Mouse (Mus musculus) forebrain, embryonic 11.5 days (tissue): ENCODE results near the gene Gad2. TPM values are rescaled to one million over a fixed set of nuclear protein-coding genes. Genes with fewer than 3 reads are reported as not detected.
A peak's percentile ranks its signal among the peaks of the same experiment; 100 is the strongest.
"Not testable (repeated sequence)": the region's sequence is repeated elsewhere in the genome, so short reads cannot be mapped to it uniquely, and the experiment has no call there.

Source experiments
- ATAC-seq: fragments of 200-750 bp; cut with Nextera tagmentation; replicated peaks from 2 replicates; pipeline ENCODE4 v1.8.0; 2017; ENCODE audit warnings: moderate TSS enrichment; ENCODE audit not compliant: low FRiP score
- DNase-seq: peaks from one replicate; pipeline ENCODE4 v3.0.0-alpha.2; 2017; ENCODE audit warnings: low spot score
- H3K27ac ChIP-seq: fragments of 300-500 bp; sonication (generic); 2 replicates; pipeline ENCODE4 v1.5.1; 2014; ENCODE audit warnings: low read depth, low read length
- H3K27me3 ChIP-seq: fragments of 300-500 bp; sonication (generic); 2 replicates; pipeline ENCODE4 v1.6.1; 2014; ENCODE audit warnings: mild to moderate bottlenecking, low read length, mixed read lengths; ENCODE audit not compliant: control insufficient read depth, insufficient read depth
- H3K36me3 ChIP-seq: fragments of 300-500 bp; sonication (generic); 2 replicates; pipeline ENCODE4 v1.6.1; 2014; ENCODE audit warnings: mild to moderate bottlenecking, low read length, moderate library complexity, mixed read lengths; ENCODE audit not compliant: control insufficient read depth, insufficient read depth
- H3K4me1 ChIP-seq: fragments of 300-500 bp; sonication (generic); replicated peaks from 2 replicates; pipeline ENCODE4 v1.6.1; 2014; ENCODE audit warnings: low read length, mixed read lengths; ENCODE audit not compliant: control insufficient read depth, insufficient read depth
- H3K4me2 ChIP-seq: fragments of 300-500 bp; sonication (generic); 2 replicates; pipeline ENCODE4 v1.6.1; 2014; ENCODE audit warnings: low read depth, mild to moderate bottlenecking, low read length, moderate library complexity, mixed read lengths; ENCODE audit not compliant: severe bottlenecking
- H3K4me3 ChIP-seq: fragments of 300-500 bp; sonication (generic); 2 replicates; pipeline ENCODE4 v1.5.1; 2014; ENCODE audit warnings: low read depth, low read length
- H3K9ac ChIP-seq: fragments of 300-500 bp; sonication (generic); 2 replicates; pipeline ENCODE4 v1.6.1; 2014; ENCODE audit warnings: low read length
- H3K9me3 ChIP-seq: fragments of 300-500 bp; sonication (generic); 2 replicates; pipeline ENCODE4 v1.6.1; 2016; ENCODE audit warnings: low read length, mixed read lengths; ENCODE audit not compliant: control insufficient read depth
- WGBS: fragments of 180-500 bp; shearing (Covaris S2); extraction: QIAGEN DNeasy Blood & Tissue Kit; methylation state at CpG from one replicate; pipeline ENCODE4 v1.1.7; 2014; 5-methylcytosine and 5-hydroxymethylcytosine counted together
- polyA plus RNA-seq: library from polyadenylated mRNA; unstranded; fragments of >200 nt; fragmentation: Nextera tagmentation; extraction: Ambion mirVana; gene quantifications from 2 replicates; pipeline ENCODE4 v1.2.1, GENCODE M21; 2014

The Gad2 gene
- 29.6 and 29.9 TPM in 2 replicates for polyA plus RNA-seq

- under 1% methylated on average over 55 of the region's 55 CpGs for WGBS
- H3K27ac ChIP-seq: peak within 1 kb of the TSS; percentile 79
Measured at GRCm38 (mm10) chr2:22621828-22622731, at the start of gene Gad2. Gene Gad2 (plus strand): TSS chr2:22622205.

GRCm38 (mm10) chr2:22587469-22588169 lies 34.4 kb upstream of the Gad2 start:
- peak; percentile 87 for ATAC-seq
- 87% methylated on average over 13 of the region's 14 CpGs for WGBS

More at GRCm38 (mm10) chr2:22621828-22622731, at the start of gene Gad2:
- H3K4me3 ChIP-seq: peak within 1 kb of the TSS; percentile 41
- peaks cover 70% of the 10 kb centered on the region for H3K27me3 ChIP-seq
- H3K4me2 ChIP-seq: peak within 1 kb of the TSS; percentile 71
- peaks cover 35% of the 10 kb centered on the region for H3K4me1 ChIP-seq
- H3K9ac ChIP-seq: peak within 1 kb of the TSS; percentile 65
- no peaks in the 10 kb centered on the region for H3K36me3 ChIP-seq
- ATAC-seq: peak; percentile 64
- DNase-seq: peak; percentile 71
- H3K9me3 ChIP-seq: no peaks in the 10 kb centered on the region

GRCm38 (mm10) chr2:22588170-22588541 lies 33.8 kb upstream of the Gad2 start:
- H3K4me1 ChIP-seq, DNase-seq, H3K4me2 ChIP-seq, H3K27me3 ChIP-seq, H3K9me3 ChIP-seq, H3K36me3 ChIP-seq, H3K27ac ChIP-seq, H3K9ac ChIP-seq, H3K4me3 ChIP-seq: not testable (repeated sequence)
- 88% methylated on average over 5 of the region's 5 CpGs for WGBS
- peak; percentile 50 for ATAC-seq

More at GRCm38 (mm10) chr2:22587469-22588169, 34.4 kb upstream of the Gad2 start:
- H3K36me3 ChIP-seq, DNase-seq, H3K9me3 ChIP-seq, H3K4me1 ChIP-seq, H3K4me2 ChIP-seq, H3K27me3 ChIP-seq, H3K4me3 ChIP-seq, H3K27ac ChIP-seq, H3K9ac ChIP-seq: not testable (repeated sequence)

GRCm38 (mm10) chr2:22588673-22589381 lies 33.2 kb upstream of the Gad2 start:
- H3K9me3 ChIP-seq, H3K27ac ChIP-seq, H3K4me3 ChIP-seq, H3K4me1 ChIP-seq, H3K9ac ChIP-seq, H3K4me2 ChIP-seq, H3K27me3 ChIP-seq, H3K36me3 ChIP-seq, DNase-seq: not testable (repeated sequence)
- 67% methylated on average over 12 of the region's 12 CpGs for WGBS
- ATAC-seq: peak; percentile 95

- H3K4me2 ChIP-seq, H3K9me3 ChIP-seq, H3K36me3 ChIP-seq, H3K27ac ChIP-seq, H3K9ac ChIP-seq, H3K27me3 ChIP-seq, DNase-seq, H3K4me3 ChIP-seq, H3K4me1 ChIP-seq: not testable (repeated sequence)
- 95% methylated on average over 16 of the region's 17 CpGs for WGBS
- ATAC-seq: peak; percentile 93
Measured at GRCm38 (mm10) chr2:22589382-22590205, 32.4 kb upstream of the Gad2 start.

- no peak overlapping the region for H3K4me2 ChIP-seq
- H3K27me3 ChIP-seq: no peaks in the 10 kb centered on the region
- H3K9me3 ChIP-seq: no peaks in the 10 kb centered on the region
- H3K9ac ChIP-seq: no peak overlapping the region
- DNase-seq: no peak
- H3K36me3 ChIP-seq: no peaks in the 10 kb centered on the region
- no peak overlapping the region for H3K27ac ChIP-seq
- no peak for ATAC-seq
- H3K4me1 ChIP-seq: no peaks in the 10 kb centered on the region
- no peak overlapping the region for H3K4me3 ChIP-seq
Measured at GRCm38 (mm10) chr2:22590206-22590490, 31.9 kb upstream of the Gad2 start.

- 4% methylated on average over 9 of the region's 9 CpGs for WGBS
- Histone ChIP-seq H3K9ac (no peak overlapping the region), H3K9me3 (no peaks in the 10 kb centered on the region), H3K27ac (no peak overlapping the region), H3K4me2 (no peak overlapping the region), H3K27me3 (peaks cover 42% of the 10 kb centered on the region), H3K4me3 (no peak overlapping the region), H3K4me1 (peaks cover 28% of the 10 kb centered on the region), H3K36me3 (no peaks in the 10 kb centered on the region)
- DNase-seq (peak; percentile 51), ATAC-seq (no peak)
Measured at GRCm38 (mm10) chr2:22617951-22618350, 4.1 kb upstream of the Gad2 start.

- under 1% methylated on average over 12 of the region's 12 CpGs for WGBS
Measured at GRCm38 (mm10) chr2:22619416-22619815, 2.6 kb upstream of the Gad2 start.

More at GRCm38 (mm10) chr2:22619416-22619815, 2.6 kb upstream of the Gad2 start:
- Histone ChIP-seq H3K4me2 (peak overlapping the region; percentile 35; the same call in 1 of the 2 replicates), H3K9ac (peak overlapping the region; percentile 20; the same call in 1 of the 2 replicates), H3K27ac (no peak overlapping the region; the same call in 1 of the 2 replicates), H3K4me1 (peaks cover 35% of the 10 kb centered on the region), H3K4me3 (no peak overlapping the region), H3K9me3 (no peaks in the 10 kb centered on the region), H3K27me3 (peaks cover 56% of the 10 kb centered on the region), H3K36me3 (no peaks in the 10 kb centered on the region)
- peak; percentile 55 for DNase-seq
- ATAC-seq: no peak
